Mouse (Mus musculus): Measurements from ENCODE around the gene Nfic. TPM values are rescaled to one million over a fixed set of nuclear protein-coding genes. Genes with fewer than 3 reads are reported as not detected.

Nfic gene
- total and polyA plus RNA-seq, 3 experiments, result 2.0 to 9.7 TPM; not detected in 1

DNA sequence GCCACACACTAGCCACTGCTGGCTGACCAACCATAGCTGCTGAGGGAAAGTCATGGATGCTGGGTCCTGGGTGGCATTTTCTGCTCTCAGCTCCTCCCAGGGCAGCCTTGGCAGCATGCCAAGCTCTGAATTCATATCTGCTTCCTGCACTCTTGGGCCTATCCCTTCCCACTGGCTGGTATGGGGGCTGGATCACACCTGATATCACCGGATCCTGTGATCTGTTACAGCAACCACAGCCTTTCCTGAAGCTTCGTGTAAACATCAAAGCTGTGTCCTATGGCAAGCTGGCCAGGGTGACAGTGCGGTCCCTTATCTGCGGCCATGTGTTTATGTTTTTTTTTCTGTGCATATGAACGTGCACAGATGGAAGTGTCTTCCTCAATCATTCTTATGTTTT lies 73.4 kb downstream of the Nfic start (continued):
- no peak for TF ChIP-seq CTCF (IDR thresholded peaks at IDR 0.05 in 2 of 3, conservative IDR thresholded peaks at IDR 0.05 in 1 of 3; ENCODE audit: control insufficient read depth in 1 of 3, insufficient read depth in 1 of 3, low read depth in 2 of 3, low read length in 3 of 3, poor library complexity in 1 of 3, severe bottlenecking in 1 of 3)
- TF ChIP-seq ZMIZ1 (IDR thresholded peaks at IDR 0.05; ENCODE audit: low read depth, low read length), result no peak
- TF ChIP-seq UBTF (IDR thresholded peaks at IDR 0.05; ENCODE audit: borderline replicate concordance, insufficient read depth, low read depth, low read length), result no peak
- peak; percentile 71; the same call in 1 of the 2 replicates for TF ChIP-seq MEF2A (IDR thresholded peaks at IDR 0.05; ENCODE audit: extremely low read depth, insufficient replicate concordance, low read depth, low read length, poor library complexity, severe bottlenecking)
- peak; percentile 98 for TF ChIP-seq GATA1 (IDR thresholded peaks at IDR 0.05; ENCODE audit: low read depth, low read length)
- TF ChIP-seq GABPA (IDR thresholded peaks at IDR 0.05; ENCODE audit: low read depth, low read length), result peak; percentile 63; the same call in 1 of the 2 replicates
- 0 out of 2 replicates have a peak, but pooled peaks have one; percentile 50 for TF ChIP-seq ELF1 (IDR thresholded peaks at IDR 0.05; ENCODE audit: low read depth, low read length)
- peak; percentile 91 for TF ChIP-seq MYB (IDR thresholded peaks at IDR 0.05; ENCODE audit: low read depth, low read length)
- TF ChIP-seq EP300 (IDR thresholded peaks at IDR 0.05; ENCODE audit: low read depth in 1 of 2, low read length in 2 of 2), result peak; percentile 97 to 99
- peak; percentile 57; the same call in 1 of the 2 replicates for TF ChIP-seq HCFC1 (IDR thresholded peaks at IDR 0.05; ENCODE audit: low read depth, low read length)
- TF ChIP-seq NELFE (IDR thresholded peaks at IDR 0.05; ENCODE audit: low read depth, low read length), result peak; percentile 49
- peak; percentile 36 for TF ChIP-seq CHD2 (IDR thresholded peaks at IDR 0.05; ENCODE audit: low read length)
- peak in 1 of 2 experiments; percentile 41; a peak in 1 of 4 replicates for TF ChIP-seq POLR2A (IDR thresholded peaks at IDR 0.05; ENCODE audit: control insufficient read depth in 1 of 2, insufficient read depth in 1 of 2, low read depth in 1 of 2, low read length in 2 of 2, poor library complexity in 1 of 2)
- peak; percentile 85; the same call in 1 of the 2 replicates for TF ChIP-seq MAFK (IDR thresholded peaks at IDR 0.05; ENCODE audit: borderline replicate concordance, low read depth, low read length)
- peak; percentile 98 for TF ChIP-seq RCOR1 (IDR thresholded peaks at IDR 0.05; ENCODE audit: low read depth, low read length)

GRCm38 (mm10) chr10:81379809-81380378 lies 75.5 kb downstream of the Nfic start:
- DNase-seq (ENCODE audit: low read depth, low spot score), result peak; percentile 46

More at GRCm38 (mm10) chr10:81379809-81380378, 75.5 kb downstream of the Nfic start:
- Histone ChIP-seq H3K4me3 (ENCODE audit: control insufficient read depth in 1 of 2, insufficient read depth in 1 of 2, low read depth in 2 of 2, low read length in 2 of 2) (no peak overlapping the region), H3K27me3 (ENCODE audit: control insufficient read depth in 1 of 2, insufficient read depth in 2 of 2, low read length in 2 of 2) (no peaks in the 10 kb centered on the region), H3K4me1 (ENCODE audit: control insufficient read depth in 1 of 2, insufficient read depth in 2 of 2, low read length in 2 of 2) (peaks cover 31 to 48% of the 10 kb centered on the region in 2 experiments), H3K79me2 (ENCODE audit: control insufficient read depth, insufficient read depth, low read length, poor library complexity) (peaks cover 34% of the 10 kb centered on the region), H3K36me3 (ENCODE audit: control insufficient read depth in 1 of 2, insufficient read depth in 2 of 2, low read length in 2 of 2) (peaks cover 3 to 45% of the 10 kb centered on the region in 2 experiments; a peak in 2 of 4 replicates), H3K9me3 (replicated peaks; ENCODE audit: insufficient read depth, low read length) (no peaks in the 10 kb centered on the region), H3K9ac (ENCODE audit: control insufficient read depth, low read depth, low read length, poor library complexity, severe bottlenecking) (peak overlapping the region; percentile 82), H3K27ac (ENCODE audit: control insufficient read depth, low read depth, low read length) (peak overlapping the region; percentile 93)
- 0 out of 2 replicates have a peak, but pooled peaks have one; percentile 23 for TF ChIP-seq MAZ (IDR thresholded peaks at IDR 0.05; ENCODE audit: low read depth, low read length)
- no peak for TF ChIP-seq RCOR1 (IDR thresholded peaks at IDR 0.05; ENCODE audit: low read depth, low read length)
- peak; percentile 19; the same call in 1 of the 2 replicates for TF ChIP-seq MYB (IDR thresholded peaks at IDR 0.05; ENCODE audit: low read depth, low read length)
- no peak for TF ChIP-seq MYC (IDR thresholded peaks at IDR 0.05; ENCODE audit: low read depth, low read length)
- no peak for TF ChIP-seq POLR2AphosphoS5 (IDR thresholded peaks at IDR 0.05; ENCODE audit: borderline replicate concordance, low read depth, low read length)
- peak in 1 of 2 experiments; percentile 51; a peak in 2 of 4 replicates for TF ChIP-seq EP300 (IDR thresholded peaks at IDR 0.05; ENCODE audit: low read depth in 1 of 2, low read length in 2 of 2)
- peak; percentile 43 for TF ChIP-seq SIN3A (IDR thresholded peaks at IDR 0.05; ENCODE audit: low read length)
- TF ChIP-seq TAL1 (IDR thresholded peaks at IDR 0.05; ENCODE audit: low read length), result no peak
- TF ChIP-seq HCFC1 (IDR thresholded peaks at IDR 0.05; ENCODE audit: low read depth, low read length), result peak; percentile 19; the same call in 1 of the 2 replicates
- TF ChIP-seq ETS1 (IDR thresholded peaks at IDR 0.05; ENCODE audit: low read depth, low read length), result peak; percentile 36; the same call in 1 of the 2 replicates
- no peak for TF ChIP-seq CHD2 (IDR thresholded peaks at IDR 0.05; ENCODE audit: low read length)
- TF ChIP-seq ZNF384 (IDR thresholded peaks at IDR 0.05; ENCODE audit: low read depth, low read length), result no peak
- no peak for TF ChIP-seq ZMIZ1 (IDR thresholded peaks at IDR 0.05; ENCODE audit: low read depth, low read length)
- no peak for TF ChIP-seq GATA1 (IDR thresholded peaks at IDR 0.05; ENCODE audit: low read depth, low read length)

Measured in MEL (cell line).